Mouse (Mus musculus) kidney, adult 2 months (tissue): ENCODE measurements at regions not wholly inside any gene's neighbourhood (a gene's known extent, or its start where the extent isn't known, plus 50 kb on each side); places are given as distances from the start of the nearest gene placed in this dataset.
A peak's percentile ranks its signal among the peaks of the same experiment; 100 is the strongest.

Experiments
- DNase-seq: peaks from one replicate; pipeline ENCODE4 v3.0.0; 2021
- H3K27ac ChIP-seq: fragments of 200-500 bp; 2 replicates; pipeline ENCODE4 v1.5.1; 2012; ENCODE audit warnings: low read depth, low read length, control low read depth, inconsistent platforms; ENCODE audit not compliant: insufficient read depth
- H3K27me3 ChIP-seq: fragments of 200-500 bp; replicated peaks from 2 replicates; pipeline ENCODE4 v1.6.1; 2012; ENCODE audit warnings: mild to moderate bottlenecking, moderate library complexity, low read length, inconsistent platforms; ENCODE audit not compliant: control insufficient read depth, insufficient read depth
- H3K36me3 ChIP-seq: fragments of 200-500 bp; 2 replicates; pipeline ENCODE4 v1.6.1; 2012; ENCODE audit warnings: mild to moderate bottlenecking, moderate library complexity, low read length, inconsistent platforms; ENCODE audit not compliant: control insufficient read depth, insufficient read depth
- H3K4me1 ChIP-seq: fragments of 200-500 bp; 2 replicates; pipeline ENCODE4 v1.6.1; 2011; ENCODE audit warnings: low read length; ENCODE audit not compliant: control insufficient read depth, insufficient read depth
- H3K4me3 ChIP-seq: fragments of 200-500 bp; 2 replicates; pipeline ENCODE4 v1.5.1; 2011; ENCODE audit warnings: mild to moderate bottlenecking, low read depth, low read length, control low read depth; ENCODE audit not compliant: insufficient read depth
- CTCF ChIP-seq: fragments of 200-500 bp; conservative IDR thresholded peaks from 2 replicates; pipeline ENCODE4 v1.5.1; 2011; ENCODE audit warnings: low read depth, mild to moderate bottlenecking, control low read depth, low read length, moderate library complexity, mixed read lengths; ENCODE audit not compliant: insufficient read depth, insufficient read length
- POLR2A ChIP-seq: fragments of 200-500 bp; IDR thresholded peaks from one replicate; pipeline ENCODE4 v1.6.1; 2011; ENCODE audit warnings: low read depth, low read length, control low read depth
- WGBS: fragments of 180-500 bp; shearing (Covaris S2); methylation state at CpG from one replicate; pipeline ENCODE4 v1.1.7; 2018; 5-methylcytosine and 5-hydroxymethylcytosine counted together

GRCm38 (mm10) chr1:77209395-77209794 lies 305.5 kb downstream of the Epha4 start:
- DNase-seq, result no peak
- TF ChIP-seq POLR2A (no peak), CTCF (no peak)
- Histone ChIP-seq H3K4me1 (peaks cover 7% of the 10 kb centered on the region; the same call in 1 of the 2 replicates), H3K27me3 (no peaks in the 10 kb centered on the region), H3K27ac (no peak overlapping the region), H3K4me3 (no peak overlapping the region), H3K36me3 (no peaks in the 10 kb centered on the region)
- 93% methylated on average over 3 of the region's 3 CpGs for WGBS

DNA sequence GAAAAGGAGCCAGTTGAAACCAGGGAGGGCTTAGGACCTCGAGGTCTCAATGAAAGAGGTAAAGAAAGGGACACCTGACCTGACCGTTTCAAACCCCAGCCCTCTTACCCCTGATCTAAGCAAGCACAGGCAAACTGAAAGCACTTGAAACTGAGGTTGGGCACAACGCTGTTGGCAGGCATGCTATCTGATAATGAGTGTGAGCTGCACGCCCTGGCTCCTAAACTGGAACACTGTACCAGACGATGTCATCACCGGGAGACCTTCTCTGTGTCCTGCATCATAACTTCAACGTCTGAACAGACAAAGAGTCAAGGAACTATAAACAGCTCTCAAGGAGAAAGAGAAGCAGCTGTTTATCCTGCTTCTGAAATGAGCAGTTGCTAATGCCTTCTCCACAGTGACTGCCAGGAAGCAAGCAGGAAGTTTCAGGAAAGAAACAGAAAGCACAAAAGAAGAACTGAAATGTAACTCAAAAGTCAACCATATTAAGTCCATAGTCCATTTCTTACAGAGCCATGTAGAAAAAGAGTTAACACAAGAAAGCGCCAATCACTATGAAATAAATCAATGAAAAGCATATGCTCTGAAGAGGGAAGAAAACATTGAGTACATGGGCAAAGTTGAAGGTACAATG lies 301.3 kb downstream of the Epha4 start:
- DNase-seq, result no peak
- no peak overlapping the region for H3K27ac ChIP-seq
- H3K27me3 ChIP-seq, result no peaks in the 10 kb centered on the region
- no peaks in the 10 kb centered on the region for H3K36me3 ChIP-seq
- TF ChIP-seq CTCF (no peak), POLR2A (no peak)
- WGBS, result 34% methylated on average over 8 of the region's 8 CpGs
- H3K4me1 ChIP-seq, result no peaks in the 10 kb centered on the region
- peak overlapping the region; percentile 2; the same call in 1 of the 2 replicates for H3K4me3 ChIP-seq

GRCm38 (mm10) chr1:77219488-77220321 lies 295.2 kb downstream of the Epha4 start:
- no peak for DNase-seq
- TF ChIP-seq POLR2A, result no peak
- TF ChIP-seq CTCF, result no peak
- H3K36me3 ChIP-seq, result no peaks in the 10 kb centered on the region
- 77% methylated on average over 3 of the region's 3 CpGs for WGBS
- H3K27ac ChIP-seq, result no peak overlapping the region
- H3K4me1 ChIP-seq, result no peaks in the 10 kb centered on the region
- no peak overlapping the region for H3K4me3 ChIP-seq
- H3K27me3 ChIP-seq, result no peaks in the 10 kb centered on the region

GRCm38 (mm10) chr1:77220322-77220590 lies 294.6 kb downstream of the Epha4 start:
- Histone ChIP-seq H3K4me1 (no peaks in the 10 kb centered on the region), H3K4me3 (no peak overlapping the region), H3K27ac (no peak overlapping the region), H3K36me3 (no peaks in the 10 kb centered on the region), H3K27me3 (no peaks in the 10 kb centered on the region)
- no peak for TF ChIP-seq POLR2A
- no peak for TF ChIP-seq CTCF
- WGBS, result 27% methylated on average over 1 of the region's 1 CpGs
- no peak for DNase-seq

DNA sequence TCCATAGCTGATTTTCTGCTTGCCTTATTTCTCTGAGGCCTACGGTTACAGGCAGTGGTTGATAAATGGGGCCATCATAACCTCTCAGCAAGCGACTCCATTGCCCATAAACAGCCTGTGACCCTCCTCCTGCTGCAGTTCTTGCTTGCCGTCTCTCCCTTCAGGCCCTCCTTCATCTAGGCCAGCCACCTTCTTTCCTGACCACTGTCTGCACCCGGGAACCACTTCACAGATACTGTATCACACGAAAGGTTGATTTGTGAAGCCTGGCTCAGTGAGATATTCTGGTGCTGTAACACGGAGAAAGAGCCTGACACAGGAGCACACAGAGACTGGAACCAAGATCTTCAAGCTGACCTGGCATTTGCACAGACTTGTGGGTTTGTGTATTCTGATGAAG lies 294.1 kb downstream of the Epha4 start:
- TF ChIP-seq POLR2A (no peak), CTCF (no peak)
- Histone ChIP-seq H3K27me3 (no peaks in the 10 kb centered on the region), H3K4me3 (no peak overlapping the region), H3K27ac (no peak overlapping the region), H3K36me3 (no peaks in the 10 kb centered on the region), H3K4me1 (no peaks in the 10 kb centered on the region)
- no peak for DNase-seq
- 80% methylated on average over 6 of the region's 6 CpGs for WGBS

- no peaks in the 10 kb centered on the region for H3K4me1 ChIP-seq
- no peak for DNase-seq
- no peaks in the 10 kb centered on the region for H3K36me3 ChIP-seq
Measured at GRCm38 (mm10) chr1:77221900-77222299, 293.0 kb downstream of the Epha4 start.

DNA sequence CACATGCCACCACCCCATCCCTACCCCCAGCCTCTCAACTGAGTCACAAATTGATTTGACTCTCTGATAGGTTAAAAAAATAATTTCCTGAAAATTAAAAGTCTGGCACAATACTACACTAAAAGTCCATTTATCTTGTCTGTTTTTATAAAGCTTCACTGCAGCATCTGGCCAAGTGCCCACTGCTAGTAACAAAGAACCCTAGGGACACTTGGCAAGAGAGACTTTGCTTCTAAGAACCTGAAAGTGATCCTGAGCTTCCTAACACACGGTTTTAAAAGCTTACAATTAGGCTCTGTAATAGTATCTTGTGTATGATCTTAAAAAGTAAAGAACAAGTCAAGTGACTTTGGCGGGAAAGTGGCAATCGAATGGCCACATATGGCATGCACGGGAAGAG lies 288.3 kb downstream of the Epha4 start:
- WGBS, result 45% methylated on average over 4 of the region's 4 CpGs
- H3K27me3 ChIP-seq, result no peaks in the 10 kb centered on the region
- peak; percentile 84 for DNase-seq

More at GRCm38 (mm10) chr1:77221900-77222299, 293.0 kb downstream of the Epha4 start:
- no peaks in the 10 kb centered on the region for H3K27me3 ChIP-seq
- WGBS, result 89% methylated on average over 2 of the region's 2 CpGs
- H3K27ac ChIP-seq, result no peak overlapping the region
- H3K4me3 ChIP-seq, result no peak overlapping the region
- TF ChIP-seq CTCF, result no peak
- no peak for TF ChIP-seq POLR2A

More for the DNA sequence above, 288.3 kb downstream of the Epha4 start:
- Histone ChIP-seq H3K4me3 (no peak overlapping the region), H3K4me1 (no peaks in the 10 kb centered on the region), H3K36me3 (no peaks in the 10 kb centered on the region), H3K27ac (peak overlapping the region; percentile 5)
- no peak for TF ChIP-seq CTCF
- no peak for TF ChIP-seq POLR2A
